Comparison of ENCODE assay signal across 24 mouse cellular contexts in the genomic region with DNA sequence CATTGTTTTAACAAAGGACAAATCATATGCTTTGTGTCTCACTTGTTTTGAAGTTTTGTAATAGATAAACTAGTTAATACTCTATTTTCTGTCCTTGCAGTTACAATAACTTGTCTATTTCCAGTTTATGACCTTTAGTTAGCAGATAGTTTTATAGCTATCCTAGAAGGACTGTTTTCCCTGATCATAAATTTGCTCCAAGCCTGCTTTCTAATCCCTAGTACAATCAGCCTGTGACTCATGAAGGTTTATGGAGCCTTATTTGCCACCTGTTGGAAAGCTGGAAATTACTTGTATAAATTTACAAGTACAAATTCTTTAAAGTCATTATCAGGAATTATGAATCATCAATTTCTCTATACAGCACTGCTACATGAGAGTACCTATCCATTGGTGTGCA.
"Had no signal": no experiment of that assay in that cellular context is flagged by ENCODE, and none has a peak within 500 bp of the region (broad histone marks: within the 10 kb centered on the region; RNA-seq: fewer than 3 reads in every experiment).

No protein-coding gene starts in this region.

- H3K4me1 ChIP-seq: heart, embryonic 13.5 days; heart, embryonic 15.5 days; hindbrain, embryonic 13.5 days; hindbrain, embryonic 15.5 days; limb, embryonic 13.5 days; limb, embryonic 15.5 days; liver, embryonic 12.5 days had no signal

- H3K36me3 ChIP-seq: heart, embryonic 13.5 days; heart, embryonic 15.5 days; hindbrain, embryonic 13.5 days; hindbrain, embryonic 15.5 days; limb, embryonic 13.5 days; limb, embryonic 15.5 days; liver, embryonic 12.5 days had no signal

- H3K4me2 ChIP-seq: heart, embryonic 11.5 days; heart, embryonic 13.5 days; heart, embryonic 15.5 days; hindbrain, embryonic 13.5 days; hindbrain, embryonic 15.5 days; limb, embryonic 13.5 days; limb, embryonic 15.5 days; liver, embryonic 12.5 days had no signal

- H3K27ac ChIP-seq: heart, adult 2 months; heart, embryonic 13.5 days; heart, embryonic 15.5 days; hindbrain, embryonic 13.5 days; hindbrain, embryonic 15.5 days; hindbrain, postnatal 0 days; limb, embryonic 13.5 days; limb, embryonic 15.5 days; liver, embryonic 12.5 days; liver, embryonic 14.5 days had no signal

- H3K27me3 ChIP-seq: heart, embryonic 13.5 days; heart, embryonic 15.5 days; hindbrain, embryonic 13.5 days; hindbrain, embryonic 15.5 days; limb, embryonic 13.5 days; limb, embryonic 15.5 days; liver, embryonic 12.5 days had no signal

- H3K9ac ChIP-seq: heart, embryonic 13.5 days; heart, embryonic 15.5 days; hindbrain, embryonic 13.5 days; hindbrain, embryonic 15.5 days; limb, embryonic 13.5 days; limb, embryonic 15.5 days; liver, embryonic 12.5 days; liver, embryonic 14.5 days had no signal

- DNase-seq: gastrocnemius, postnatal 14 days; gastrocnemius, postnatal 36 days; heart, adult 11 months; heart, adult 2 months; heart, postnatal 14 days; heart, postnatal 36 days; kidney, adult 11 months; kidney, adult 8-10 months; kidney, postnatal 10 days; kidney, postnatal 25 days; kidney, postnatal 4 days; layer of hippocampus, adult 9-11 months; layer of hippocampus, postnatal 36 days; left cerebral cortex, postnatal 4 days had no signal

- H3K9me3 ChIP-seq: heart, embryonic 13.5 days; heart, embryonic 15.5 days; hindbrain, embryonic 13.5 days; hindbrain, embryonic 15.5 days; limb, embryonic 13.5 days; limb, embryonic 15.5 days; liver, embryonic 12.5 days had no signal

- H3K4me3 ChIP-seq: heart, adult 2 months; heart, embryonic 13.5 days; heart, embryonic 15.5 days; hindbrain, embryonic 13.5 days; hindbrain, embryonic 15.5 days; limb, embryonic 13.5 days; limb, embryonic 15.5 days; liver, embryonic 12.5 days had no signal

- ATAC-seq: hindbrain, postnatal 0 days; liver, embryonic 12.5 days had no signal
